Mouse (Mus musculus) liver, embryonic 14.5 days (tissue): ENCODE results near the gene Samd8.

ENCODE experiments used
- CTCF ChIP-seq: IDR thresholded peaks from 2 replicates; pipeline ENCODE4 v1.5.1; 2016; ENCODE audit warnings: antibody characterized with exemption, low read depth, control low read depth
- EP300 ChIP-seq: IDR thresholded peaks from 2 replicates; pipeline ENCODE4 v1.6.1; 2016; ENCODE audit warnings: antibody characterized with exemption, low read depth

DNA sequence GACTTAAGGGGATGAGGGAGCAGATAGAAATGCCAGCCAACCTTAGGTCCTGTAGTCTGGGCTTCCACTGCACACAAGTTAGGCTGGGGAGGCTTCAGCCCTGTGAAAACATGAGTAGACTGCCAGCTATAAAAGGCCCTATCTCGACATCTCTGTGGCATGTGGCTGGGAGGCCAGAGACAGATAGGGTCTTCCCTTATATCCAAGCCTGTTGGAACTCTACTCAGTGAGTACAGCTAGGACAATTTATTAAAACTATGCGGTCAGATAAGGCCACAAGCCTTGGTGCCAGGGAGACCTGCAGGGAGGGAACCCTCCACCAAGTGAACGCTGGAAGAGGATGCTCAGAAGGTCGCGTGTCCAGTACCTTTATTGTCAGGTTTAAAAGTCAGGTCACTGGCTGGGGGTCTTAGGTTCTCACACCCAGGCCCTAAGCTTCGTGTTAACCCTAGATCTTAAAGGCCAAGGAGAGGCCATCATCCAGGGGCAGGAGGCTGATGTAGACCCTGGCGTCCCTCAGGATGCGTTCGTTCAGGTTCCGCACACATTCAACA lies 96.6 kb downstream of the Samd8 start:
- TF ChIP-seq CTCF (no peak), EP300 (no peak)
